In genomic region chr14:46950527-46951384, GRCm38 (mm10) we compare ENCODE assay signal across 14 mouse cellular contexts.
DNase-seq lines count a peak whose midpoint lies in the region; ATAC-seq lines count a peak whose summit lies in the region.
"Had no signal": no experiment of that assay in that cellular context is flagged by ENCODE, and none has a peak within 500 bp of the region (broad histone marks: within the 10 kb centered on the region; RNA-seq: fewer than 3 reads in every experiment).

No protein-coding gene starts in this region.

- H3K9ac ChIP-seq in lung, embryonic 15.5 days, result no peak overlapping the region
- H3K9ac ChIP-seq: embryonic facial prominence, embryonic 13.5 days; forebrain, postnatal 0 days; midbrain, embryonic 13.5 days; neural tube, embryonic 12.5 days had no signal

- DNase-seq in cerebellum, adult 11-12 months, result peak; percentile 12
- DNase-seq in cerebellum, postnatal 14 days, result no peak
- DNase-seq in heart, embryonic 10.5 days (ENCODE audit: low spot score), result no peak
- DNase-seq in heart, adult 9 months (ENCODE audit: low spot score in 2 of 2), result no peak
- DNase-seq in lung, postnatal 36 days, result no peak
- no peak for DNase-seq in adrenal gland, postnatal 36 days
- DNase-seq in right cerebral cortex, postnatal 4 days, result no peak
- DNase-seq: forebrain, postnatal 0 days; kidney, postnatal 14 days had no signal

- H3K4me1 ChIP-seq in heart, embryonic 10.5 days, result peaks cover 78% of the 10 kb centered on the region
- H3K4me1 ChIP-seq in lung, embryonic 15.5 days, result peaks cover 22% of the 10 kb centered on the region

- H3K9me3 ChIP-seq in heart, embryonic 10.5 days, result no peaks in the 10 kb centered on the region
- no peaks in the 10 kb centered on the region for H3K9me3 ChIP-seq in lung, embryonic 15.5 days
- H3K9me3 ChIP-seq: embryonic facial prominence, embryonic 13.5 days; midbrain, embryonic 13.5 days; neural tube, embryonic 12.5 days had no signal

- H3K27me3 ChIP-seq in heart, embryonic 10.5 days (ENCODE audit: insufficient read depth, poor library complexity, severe bottlenecking), result no peaks in the 10 kb centered on the region
- H3K27me3 ChIP-seq in lung, embryonic 15.5 days, result no peaks in the 10 kb centered on the region
- H3K27me3 ChIP-seq: embryonic facial prominence, embryonic 13.5 days; midbrain, embryonic 13.5 days; neural tube, embryonic 12.5 days; Patski had no signal

- peak overlapping the region; percentile 3; the same call in 1 of the 2 replicates for H3K4me3 ChIP-seq in heart, embryonic 10.5 days
- no peak overlapping the region for H3K4me3 ChIP-seq in lung, embryonic 15.5 days
- H3K4me3 ChIP-seq: embryonic facial prominence, embryonic 13.5 days; midbrain, embryonic 13.5 days; neural tube, embryonic 12.5 days had no signal

- ATAC-seq in lung, embryonic 15.5 days (ENCODE audit: borderline replicate concordance, extremely low read depth, low FRiP score, low TSS enrichment), result 0 out of 2 replicates have a peak, but pooled peaks have one; percentile 39
- ATAC-seq: forebrain, postnatal 0 days; midbrain, embryonic 13.5 days; Patski had no signal

- peak overlapping the region; percentile 79 for H3K27ac ChIP-seq in heart, embryonic 10.5 days
- H3K27ac ChIP-seq in lung, embryonic 15.5 days, result no peak overlapping the region
- H3K27ac ChIP-seq: embryonic facial prominence, embryonic 13.5 days; midbrain, embryonic 13.5 days; neural tube, embryonic 12.5 days had no signal

- 30% methylated on average over 11 of the region's 11 CpGs for WGBS in heart, embryonic 10.5 days
- 39% methylated on average over 11 of the region's 11 CpGs for WGBS in lung, embryonic 15.5 days

- no peak overlapping the region for H3K4me2 ChIP-seq in lung, embryonic 15.5 days
- H3K4me2 ChIP-seq: embryonic facial prominence, embryonic 13.5 days; midbrain, embryonic 13.5 days; neural tube, embryonic 12.5 days had no signal

- no peaks in the 10 kb centered on the region for H3K36me3 ChIP-seq in heart, embryonic 10.5 days
- H3K36me3 ChIP-seq in lung, embryonic 15.5 days, result no peaks in the 10 kb centered on the region
- H3K36me3 ChIP-seq: embryonic facial prominence, embryonic 13.5 days; midbrain, embryonic 13.5 days; neural tube, embryonic 12.5 days had no signal
